Mouse (Mus musculus) adrenal gland, adult 8-10 months (tissue): ENCODE results near the gene Cadps. TPM values are rescaled to one million over a fixed set of nuclear protein-coding genes. Genes with fewer than 3 reads are reported as not detected.

Source experiments
- DNase-seq: peaks from one replicate; pipeline ENCODE4 v3.0.0; 2022
- total RNA-seq, 4 experiments: library from RNA; stranded (reverse); gene quantifications; 2 replicates each; pipeline ENCODE4 v1.2.4; 2022

The Cadps gene
- total RNA-seq, 4 experiments from 2014 or later, result 12.6 to 20.3 (median 16.3) TPM

DNA sequence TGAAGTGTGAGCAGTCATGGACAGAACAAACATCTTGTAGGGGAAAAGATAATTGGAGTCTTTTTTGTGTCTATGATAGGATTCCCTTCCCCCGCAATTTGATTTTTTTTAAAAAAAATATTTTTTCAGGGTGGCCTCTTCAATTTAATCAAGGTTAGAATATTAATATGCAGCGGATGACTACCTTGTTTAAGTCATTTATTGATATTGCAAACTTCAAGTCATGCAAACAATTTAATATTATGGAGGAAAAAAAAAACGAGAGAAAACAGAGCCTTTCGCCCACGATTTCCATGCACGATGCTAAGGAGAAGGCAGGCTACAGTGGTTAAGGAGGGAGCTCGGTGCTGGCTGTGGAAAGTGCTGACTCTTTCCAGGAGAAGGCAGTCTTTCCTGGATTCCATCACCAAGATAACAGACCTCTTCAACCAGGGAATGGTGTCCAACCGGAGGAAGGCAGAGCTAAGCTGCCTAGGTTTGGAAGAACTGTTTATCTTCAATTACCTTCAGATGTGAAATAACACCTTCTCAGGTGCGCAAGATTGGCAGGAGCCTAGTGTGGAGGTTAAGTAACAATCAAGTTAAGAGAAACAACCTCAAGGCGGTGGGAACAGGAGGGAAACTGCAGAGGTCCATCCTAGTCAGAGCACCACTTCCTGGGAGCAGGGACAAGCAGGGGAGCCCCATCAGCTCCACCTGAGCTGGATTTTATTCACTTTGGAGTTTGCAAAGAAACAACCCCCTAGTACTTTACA, 483.9 kb downstream of the Cadps start:
- no peak for DNase-seq

DNA sequence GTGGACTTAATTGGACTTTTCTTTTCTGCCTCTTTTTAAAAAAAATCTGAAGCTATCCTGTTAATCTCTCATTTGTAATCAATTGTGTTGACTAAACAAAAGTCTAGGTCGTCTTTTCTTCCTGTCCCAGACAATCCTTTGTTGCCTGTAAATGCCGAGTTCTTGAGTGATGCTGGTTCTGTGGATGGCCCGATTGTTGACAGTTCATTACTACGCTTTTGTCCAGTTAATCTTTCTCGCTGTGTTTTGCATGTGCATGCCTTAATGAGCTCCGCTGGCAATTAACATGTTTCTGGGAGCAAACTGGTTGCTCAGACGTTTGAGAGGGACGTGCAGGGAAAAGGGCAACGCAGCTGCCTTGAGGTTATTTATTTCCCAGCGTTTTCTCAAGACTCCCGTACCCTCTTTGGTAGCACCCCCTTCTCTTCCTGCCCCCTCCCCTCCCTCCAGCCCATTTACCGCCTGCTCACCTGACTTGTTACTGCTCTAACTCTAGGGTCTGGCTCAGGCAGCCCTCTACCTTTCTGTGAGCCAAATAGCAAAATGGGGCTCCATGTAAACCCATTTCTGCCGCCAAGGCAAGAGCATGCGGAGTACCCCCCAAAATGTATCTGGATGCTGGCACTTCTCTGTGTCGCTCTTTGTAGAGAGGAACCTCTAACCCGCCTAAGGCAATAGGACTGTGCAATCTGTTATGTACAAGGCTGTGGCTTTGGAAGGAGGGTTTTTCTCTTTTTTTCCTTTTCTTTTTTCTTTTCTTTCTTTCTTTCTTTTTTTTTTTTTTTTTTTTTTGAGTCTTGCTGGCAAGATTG, 484.7 kb downstream of the Cadps start:
- no peak for DNase-seq

DNA sequence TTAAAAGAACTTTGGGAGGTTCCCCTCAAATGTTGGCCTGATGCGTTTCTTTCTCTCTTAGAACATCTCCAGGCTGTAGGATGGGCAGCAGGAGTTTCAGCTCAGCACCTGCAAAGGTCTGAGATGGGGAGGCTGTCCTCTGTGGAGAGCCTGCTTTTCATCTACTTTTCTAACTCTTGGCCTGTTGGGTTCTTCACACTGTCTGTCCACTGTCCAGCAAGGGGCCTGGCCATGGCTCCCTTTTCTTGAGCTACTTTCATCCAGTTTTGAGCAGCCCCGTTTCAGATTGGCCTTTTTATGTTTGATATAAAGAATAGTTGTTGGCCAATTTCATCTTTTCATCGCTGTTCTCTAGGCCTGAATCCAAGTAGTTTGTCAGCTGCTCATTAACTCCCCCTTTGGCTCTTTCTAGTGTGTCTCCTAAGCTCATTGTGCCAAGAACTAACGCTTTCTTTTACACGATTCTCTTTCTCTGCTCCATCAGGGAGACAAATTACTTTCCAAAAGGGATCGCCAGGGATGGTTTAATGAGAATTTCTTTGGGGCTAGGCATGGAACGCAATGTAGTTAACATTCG, 485.4 kb downstream of the Cadps start:
- no peak for DNase-seq

DNA sequence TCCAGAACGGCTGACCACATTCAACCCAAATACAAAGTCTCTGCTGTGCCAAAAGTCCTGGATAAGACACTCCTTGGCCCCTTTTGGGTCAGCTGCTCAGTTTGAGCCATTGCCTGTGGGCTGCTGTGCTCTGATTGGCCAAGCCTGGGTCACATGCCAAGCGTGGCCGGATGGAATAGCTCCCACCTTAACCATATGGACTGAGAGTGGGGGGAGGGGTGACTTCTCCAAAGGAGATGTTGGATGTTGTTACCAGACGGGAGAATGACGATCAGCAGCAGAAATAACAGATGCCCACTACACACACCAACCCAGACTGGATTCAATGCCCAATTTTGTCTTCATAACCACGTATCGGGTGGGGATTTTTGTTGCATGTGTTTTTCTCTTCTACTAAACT, 488.0 kb downstream of the Cadps start:
- DNase-seq, result no peak

DNA sequence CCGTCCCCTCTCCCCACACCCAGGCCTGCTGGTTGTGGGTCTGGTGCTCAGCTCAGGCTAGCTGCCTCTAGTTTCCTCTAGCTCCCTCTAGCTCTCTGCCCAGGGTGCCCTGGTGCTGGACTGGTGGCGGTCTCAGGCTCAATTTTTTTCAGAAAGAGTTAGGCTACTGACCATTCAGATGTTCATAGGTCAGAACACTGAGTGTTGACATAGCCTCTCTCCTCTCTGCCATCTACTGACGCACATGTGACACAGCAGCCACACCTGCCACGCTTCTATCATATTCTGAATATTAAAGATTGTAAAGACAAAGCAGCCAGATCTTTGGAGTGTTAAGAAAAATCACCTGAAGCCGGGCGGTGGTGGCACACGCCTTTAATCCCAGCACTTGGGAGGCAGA, 489.3 kb downstream of the Cadps start:
- DNase-seq, result no peak
